Mouse (Mus musculus) MEL (cell line): Measurements from ENCODE around the gene Ptgdr2. TPM values are rescaled to one million over a fixed set of nuclear protein-coding genes. Genes with fewer than 3 reads are reported as not detected.

Experiments
- DNase-seq: peaks from one replicate; pipeline ENCODE4 v3.0.0; 2011; ENCODE audit warnings: low read depth, low spot score
- H3K27ac ChIP-seq: 2 replicates; pipeline ENCODE4 v1.5.1; 2012; ENCODE audit warnings: low read depth, mild to moderate bottlenecking, control low read depth, low read length, moderate library complexity; ENCODE audit not compliant: control insufficient read depth
- H3K27me3 ChIP-seq, 2 experiments: fragments of 150-350 bp in 1 of 2; sonication (generic) in 1 of 2; 2 replicates each; pipeline ENCODE4 v1.6.1; 2012; ENCODE audit warnings: low read length in 2 of 2, mild to moderate bottlenecking in 2 of 2, improper control_type of control experiment in 1 of 2, moderate library complexity in 1 of 2; ENCODE audit not compliant: insufficient read depth in 2 of 2, control insufficient read depth in 1 of 2
- H3K36me3 ChIP-seq, 2 experiments: 2 replicates each; pipeline ENCODE4 v1.6.1; 2012 to 2014; ENCODE audit warnings: low read length in 2 of 2, improper control_type of control experiment in 1 of 2, inconsistent platforms in 1 of 2, mild to moderate bottlenecking in 1 of 2; ENCODE audit not compliant: insufficient read depth in 2 of 2, control insufficient read depth in 1 of 2
- H3K4me1 ChIP-seq, 2 experiments: fragments of 150-350 bp in 1 of 2; sonication (generic) in 1 of 2; 2 replicates each; pipeline ENCODE4 v1.6.1; 2012; ENCODE audit warnings: low read length in 2 of 2, improper control_type of control experiment in 1 of 2, mild to moderate bottlenecking in 1 of 2; ENCODE audit not compliant: insufficient read depth in 2 of 2, control insufficient read depth in 1 of 2
- H3K4me3 ChIP-seq, 2 experiments: fragments of 150-350 bp in 1 of 2; sonication (generic) in 1 of 2; 2 replicates each; pipeline ENCODE4 v1.5.1; 2012; ENCODE audit warnings: low read depth in 2 of 2, low read length in 2 of 2, mild to moderate bottlenecking in 2 of 2, moderate library complexity in 2 of 2, control low read depth in 1 of 2, improper control_type of control experiment in 1 of 2; ENCODE audit not compliant: control insufficient read depth in 1 of 2, insufficient read depth in 1 of 2
- H3K79me2 ChIP-seq: 2 replicates; pipeline ENCODE4 v1.6.1; 2012; ENCODE audit warnings: mild to moderate bottlenecking, low read length, moderate library complexity; ENCODE audit not compliant: control insufficient read depth, poor library complexity, insufficient read depth
- H3K9ac ChIP-seq: 2 replicates; pipeline ENCODE4 v1.6.1; 2012; ENCODE audit warnings: low read depth, mild to moderate bottlenecking, control low read depth, low read length, moderate library complexity; ENCODE audit not compliant: control insufficient read depth, poor library complexity, severe bottlenecking
- H3K9me3 ChIP-seq: fragments of 150-350 bp; sonication (generic); replicated peaks from 2 replicates; pipeline ENCODE4 v1.6.1; 2012; ENCODE audit warnings: mild to moderate bottlenecking, low read length, improper control_type of control experiment, moderate library complexity; ENCODE audit not compliant: insufficient read depth
- CTCF ChIP-seq, 3 experiments: IDR thresholded peaks in 2 of 3; conservative IDR thresholded peaks in 1 of 3; 2 replicates each; pipeline ENCODE4 v1.5.1; 2011 to 2012; ENCODE audit warnings: low read length in 3 of 3, low read depth in 2 of 3, mild to moderate bottlenecking in 2 of 3, improper control_type of control experiment in 1 of 3, inconsistent platforms in 1 of 3, mixed read lengths in 1 of 3, moderate library complexity in 1 of 3; ENCODE audit not compliant: control insufficient read depth in 1 of 3, insufficient read depth in 1 of 3, poor library complexity in 1 of 3, severe bottlenecking in 1 of 3
- EP300 ChIP-seq, 2 experiments: IDR thresholded peaks; 2 replicates each; pipeline ENCODE4 v1.6.1; 2011; ENCODE audit warnings: improper control_type of control experiment in 2 of 2, low read length in 2 of 2, low read depth in 1 of 2, mild to moderate bottlenecking in 1 of 2
- ETS1 ChIP-seq: IDR thresholded peaks from 2 replicates; pipeline ENCODE4 v1.6.1; 2012; ENCODE audit warnings: low read depth, mild to moderate bottlenecking, inconsistent platforms, low read length, improper control_type of control experiment, moderate library complexity
- GATA1 ChIP-seq: IDR thresholded peaks from 2 replicates; pipeline ENCODE4 v1.6.1; 2011; ENCODE audit warnings: low read depth, low read length, improper control_type of control experiment
- MAX ChIP-seq: IDR thresholded peaks from 2 replicates; pipeline ENCODE4 v1.6.1; 2011; ENCODE audit warnings: low read length, improper control_type of control experiment
- MXI1 ChIP-seq: IDR thresholded peaks from 2 replicates; pipeline ENCODE4 v1.6.1; 2011; ENCODE audit warnings: mild to moderate bottlenecking, low read depth, low read length, improper control_type of control experiment
- MYC ChIP-seq: IDR thresholded peaks from 2 replicates; pipeline ENCODE4 v1.6.1; 2011; ENCODE audit warnings: low read depth, mild to moderate bottlenecking, low read length, improper control_type of control experiment, moderate library complexity
- POLR2A ChIP-seq, 2 experiments: IDR thresholded peaks; 2 replicates each; pipeline ENCODE4 v1.6.1; 2011 to 2012; ENCODE audit warnings: low read length in 2 of 2, mild to moderate bottlenecking in 2 of 2, control low read depth in 1 of 2, improper control_type of control experiment in 1 of 2, low read depth in 1 of 2, moderate library complexity in 1 of 2; ENCODE audit not compliant: control insufficient read depth in 1 of 2, insufficient read depth in 1 of 2, poor library complexity in 1 of 2
- RAD21 ChIP-seq: IDR thresholded peaks from 2 replicates; pipeline ENCODE4 v1.6.1; 2011; ENCODE audit warnings: mild to moderate bottlenecking, low read depth, low read length, improper control_type of control experiment
- RCOR1 ChIP-seq: IDR thresholded peaks from 2 replicates; pipeline ENCODE4 v1.6.1; 2012; ENCODE audit warnings: low read depth, mild to moderate bottlenecking, inconsistent platforms, low read length, improper control_type of control experiment
- SIN3A ChIP-seq: IDR thresholded peaks from 2 replicates; pipeline ENCODE4 v1.6.1; 2012; ENCODE audit warnings: low read length, improper control_type of control experiment, inconsistent platforms
- SMC3 ChIP-seq: IDR thresholded peaks from 2 replicates; pipeline ENCODE4 v1.6.1; 2011; ENCODE audit warnings: low read depth, low read length, improper control_type of control experiment
- TAL1 ChIP-seq: IDR thresholded peaks from 2 replicates; pipeline ENCODE4 v1.6.1; 2012; ENCODE audit warnings: mild to moderate bottlenecking, inconsistent platforms, low read length, moderate library complexity, mixed read lengths
- TBP ChIP-seq: IDR thresholded peaks from 2 replicates; pipeline ENCODE4 v1.8.0; 2011; ENCODE audit warnings: low read depth, low read length, improper control_type of control experiment
- TCF12 ChIP-seq: IDR thresholded peaks from 2 replicates; pipeline ENCODE4 v1.6.1; 2014; ENCODE audit warnings: low read depth, mild to moderate bottlenecking, inconsistent platforms, low read length, improper control_type of control experiment, moderate library complexity
- UBTF ChIP-seq: IDR thresholded peaks from 2 replicates; pipeline ENCODE4 v1.6.1; 2012; ENCODE audit warnings: low read depth, mild to moderate bottlenecking, inconsistent platforms, low read length, improper control_type of control experiment, moderate library complexity, borderline replicate concordance; ENCODE audit not compliant: insufficient read depth
- ZNF384 ChIP-seq: IDR thresholded peaks from 2 replicates; pipeline ENCODE4 v1.6.1; 2012; ENCODE audit warnings: low read depth, mild to moderate bottlenecking, inconsistent platforms, low read length, improper control_type of control experiment
- polyA plus RNA-seq, 2 experiments: library from polyadenylated mRNA; stranded (reverse) in 1 of 2; unstranded in 1 of 2; fragments of >175 nt in 1 of 2; fragments of >200 nt in 1 of 2; gene quantifications; 2 replicates each; pipeline versions ENCODE4 v1.2.1 to v1.2.4; 2012; ENCODE audit warnings: low replicate concordance in 2 of 2, low read depth in 1 of 2; ENCODE audit not compliant: insufficient read length in 2 of 2, insufficient read depth in 1 of 2, missing spikeins in 1 of 2
- total RNA-seq: library from RNA; depleted of rRNA; stranded (reverse); fragments of 300-350 nt; gene quantifications from 2 replicates; pipeline ENCODE4 v1.2.3, GENCODE M21; 2012

The Ptgdr2 gene
- total and polyA plus RNA-seq, 3 experiments = 0.31 to 0.46 TPM; not detected in 1

- no peak overlapping the region for H3K9ac ChIP-seq
- no peak overlapping the region for H3K27ac ChIP-seq
- peak; percentile 15; the same call in 1 of the 2 replicates for TF ChIP-seq SMC3
- no peak for TF ChIP-seq MXI1
- peak; percentile 1; the same call in 1 of the 2 replicates for TF ChIP-seq RAD21
- TF ChIP-seq CTCF (IDR thresholded peaks at IDR 0.05 in 2 of 3, conservative IDR thresholded peaks at IDR 0.05 in 1 of 3; ENCODE audit: control insufficient read depth in 1 of 3, insufficient read depth in 1 of 3, low read depth in 2 of 3, low read length in 3 of 3, poor library complexity in 1 of 3, severe bottlenecking in 1 of 3) = peak; percentile 30 to 46 (median 44); a peak in 5 of 6 replicates
- H3K4me3 ChIP-seq = no peak overlapping the region
- H3K9me3 ChIP-seq = no peaks in the 10 kb centered on the region
- no peaks in the 10 kb centered on the region for H3K79me2 ChIP-seq
- peaks cover 10 to 38% of the 10 kb centered on the region in 2 experiments for H3K4me1 ChIP-seq
- DNase-seq = peak; percentile 24
- 0 out of 4 replicates have a peak, but pooled peaks cover 0 to 3% of the 10 kb centered on the region in 2 experiments for H3K27me3 ChIP-seq
- peaks cover 0 to 20% of the 10 kb centered on the region in 2 experiments; a peak in 2 of 4 replicates for H3K36me3 ChIP-seq
Measured at GRCm38 (mm10) chr19:10936077-10936476, 883 bp upstream of the Ptgdr2 start.

GRCm38 (mm10) chr19:10938771-10939170 is 1.8 kb downstream of the Ptgdr2 start:
- H3K9ac ChIP-seq = no peak overlapping the region
- H3K27ac ChIP-seq = no peak overlapping the region; the same call in 1 of the 2 replicates
- peaks cover 2 to 20% of the 10 kb centered on the region in 2 experiments; a peak in 3 of 4 replicates for H3K36me3 ChIP-seq
- H3K4me3 ChIP-seq = no peak overlapping the region
- H3K9me3 ChIP-seq = no peaks in the 10 kb centered on the region
- H3K4me1 ChIP-seq = peaks cover 10 to 32% of the 10 kb centered on the region in 2 experiments
- peak; percentile 66 for DNase-seq
- no peaks in the 10 kb centered on the region for H3K27me3 ChIP-seq
- peak; percentile 42 to 57; a peak in 2 of 4 replicates for TF ChIP-seq EP300 (IDR thresholded peaks at IDR 0.05; ENCODE audit: low read depth in 1 of 2, low read length in 2 of 2)
- 0 out of 2 replicates have a peak, but pooled peaks have one; percentile 14 for TF ChIP-seq TCF12
- peak; percentile 37; the same call in 1 of the 2 replicates for TF ChIP-seq SIN3A
- TF ChIP-seq TAL1 = no peak
- TF ChIP-seq MYC = no peak
- TF ChIP-seq MXI1 = peak; percentile 24; the same call in 1 of the 2 replicates
- TF ChIP-seq ETS1 = peak; percentile 61
- TF ChIP-seq RCOR1 = 0 out of 2 replicates have a peak, but pooled peaks have one; percentile 26
- peak; percentile 90 for TF ChIP-seq GATA1
- no peaks in the 10 kb centered on the region for H3K79me2 ChIP-seq

GRCm38 (mm10) chr19:10940097-10940800 is 3.3 kb downstream of the Ptgdr2 start:
- Histone ChIP-seq H3K9ac (no peak overlapping the region), H3K4me3 (no peak overlapping the region), H3K27me3 (no peaks in the 10 kb centered on the region), H3K36me3 (peaks cover 3 to 20% of the 10 kb centered on the region in 2 experiments; a peak in 3 of 4 replicates), H3K9me3 (no peaks in the 10 kb centered on the region), H3K4me1 (peaks cover 10 to 31% of the 10 kb centered on the region in 2 experiments), H3K27ac (no peak overlapping the region), H3K79me2 (peaks cover 1% of the 10 kb centered on the region; the same call in 1 of the 2 replicates)
- DNase-seq = no peak
- TF ChIP-seq SIN3A = no peak
- no peak for TF ChIP-seq EP300 (IDR thresholded peaks at IDR 0.05; ENCODE audit: low read depth in 1 of 2, low read length in 2 of 2)
- TF ChIP-seq TAL1 = no peak
- TF ChIP-seq POLR2A (IDR thresholded peaks at IDR 0.05; ENCODE audit: control insufficient read depth in 1 of 2, insufficient read depth in 1 of 2, low read depth in 1 of 2, low read length in 2 of 2, poor library complexity in 1 of 2) = no peak
- no peak for TF ChIP-seq MAX
- TF ChIP-seq GATA1 = no peak
- TF ChIP-seq ZNF384 = no peak
- no peak for TF ChIP-seq UBTF
- TF ChIP-seq TBP = no peak
